Mouse (Mus musculus): Measurements from ENCODE around the gene Sult1a1. TPM values are rescaled to one million over a fixed set of nuclear protein-coding genes. Genes with fewer than 3 reads are reported as not detected.
"Not testable (repeated sequence)": the region's sequence is repeated elsewhere in the genome, so short reads cannot be mapped to it uniquely, and the experiment has no call there.

Gene Sult1a1
- polyA plus RNA-seq, 1 experiment from 2014 or later: 7.5 TPM

- no peak for ATAC-seq
- WGBS: 79% methylated on average over 2 of the region's 2 CpGs
- Histone ChIP-seq H3K4me1 (ENCODE audit: control insufficient read depth, insufficient read depth, low read length) (peaks cover 8% of the 10 kb centered on the region), H3K27ac (ENCODE audit: low read length) (no peak overlapping the region), H3K4me3 (ENCODE audit: low read length) (no peak overlapping the region), H3K27me3 (replicated peaks; ENCODE audit: control insufficient read depth, insufficient read depth, low read length) (no peaks in the 10 kb centered on the region), H3K9me3 (ENCODE audit: control insufficient read depth, low read length) (no peaks in the 10 kb centered on the region), H3K36me3 (ENCODE audit: control insufficient read depth, insufficient read depth, low read length) (no peaks in the 10 kb centered on the region), H3K9ac (ENCODE audit: low read depth, low read length) (no peak overlapping the region), H3K4me2 (ENCODE audit: low read depth, low read length) (no peak overlapping the region)
Observed at GRCm38 (mm10) chr7:126653991-126654390, 22.2 kb downstream of the Sult1a1 start.

- ATAC-seq: peak; percentile 88
- Histone ChIP-seq H3K4me3 (ENCODE audit: low read length) (no peak overlapping the region), H3K9ac (ENCODE audit: low read depth, low read length) (no peak overlapping the region), H3K27me3 (replicated peaks; ENCODE audit: control insufficient read depth, insufficient read depth, low read length) (no peaks in the 10 kb centered on the region), H3K9me3 (ENCODE audit: control insufficient read depth, low read length) (no peaks in the 10 kb centered on the region), H3K4me1 (ENCODE audit: control insufficient read depth, insufficient read depth, low read length) (peaks cover 8% of the 10 kb centered on the region), H3K4me2 (ENCODE audit: low read depth, low read length) (no peak overlapping the region), H3K27ac (ENCODE audit: low read length) (no peak overlapping the region), H3K36me3 (ENCODE audit: control insufficient read depth, insufficient read depth, low read length) (no peaks in the 10 kb centered on the region)
- WGBS: 36% methylated on average over 2 of the region's 2 CpGs
Observed at GRCm38 (mm10) chr7:126650852-126651251, 25.4 kb downstream of the Sult1a1 start.

GRCm38 (mm10) chr7:126649231-126650051 is 26.8 kb downstream of the Sult1a1 start, which contains the start of gene Sgf29:
Gene Sgf29 (plus strand): TSS chr7:126649309.
- H3K36me3 ChIP-seq (ENCODE audit: control insufficient read depth, insufficient read depth, low read length): no peaks in the 10 kb centered on the region
- H3K9ac ChIP-seq (ENCODE audit: low read depth, low read length): peak within 1 kb of the TSS; percentile 73
- H3K4me2 ChIP-seq (ENCODE audit: low read depth, low read length): peak within 1 kb of the TSS; percentile 79
- peak within 1 kb of the TSS; percentile 89 for H3K27ac ChIP-seq (ENCODE audit: low read length)
- H3K4me1 ChIP-seq (ENCODE audit: control insufficient read depth, insufficient read depth, low read length): peaks cover 8% of the 10 kb centered on the region
- H3K27me3 ChIP-seq (replicated peaks; ENCODE audit: control insufficient read depth, insufficient read depth, low read length): no peaks in the 10 kb centered on the region
- H3K4me3 ChIP-seq (ENCODE audit: low read length): peak within 1 kb of the TSS; percentile 60
- ATAC-seq: peak; percentile 96
- H3K9me3 ChIP-seq (ENCODE audit: control insufficient read depth, low read length): no peaks in the 10 kb centered on the region
- 1% methylated on average over 57 of the region's 57 CpGs for WGBS

DNA sequence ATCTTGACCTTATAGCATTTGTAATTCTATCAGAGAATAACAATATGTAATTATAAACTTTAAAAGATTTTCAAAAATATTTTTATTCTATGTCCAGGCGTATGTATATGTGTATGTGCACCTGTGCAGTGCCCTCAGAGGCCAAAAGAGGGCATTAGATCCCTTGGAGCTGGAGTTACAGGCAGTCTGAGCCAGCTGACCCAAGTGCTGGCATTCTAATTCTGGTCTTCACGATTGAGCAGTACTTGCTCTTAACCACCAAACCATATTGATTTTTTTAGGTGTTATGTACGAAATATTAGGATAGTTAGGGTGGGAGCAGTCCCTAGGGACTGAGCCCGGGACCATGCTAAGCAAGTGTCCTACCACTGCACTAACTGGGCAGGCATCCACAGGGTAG is 27.7 kb downstream of the Sult1a1 start:
- ATAC-seq: no peak
- Histone ChIP-seq H3K9me3 (ENCODE audit: control insufficient read depth, low read length) (no peaks in the 10 kb centered on the region), H3K36me3 (ENCODE audit: control insufficient read depth, insufficient read depth, low read length) (no peaks in the 10 kb centered on the region), H3K27me3 (replicated peaks; ENCODE audit: control insufficient read depth, insufficient read depth, low read length) (no peaks in the 10 kb centered on the region), H3K4me1 (ENCODE audit: control insufficient read depth, insufficient read depth, low read length) (peaks cover 8% of the 10 kb centered on the region), H3K4me2 (ENCODE audit: low read depth, low read length) (no peak overlapping the region), H3K9ac (ENCODE audit: low read depth, low read length) (no peak overlapping the region), H3K4me3 (ENCODE audit: low read length) (no peak overlapping the region), H3K27ac (ENCODE audit: low read length) (no peak overlapping the region)
- WGBS: 83% methylated on average over 4 of the region's 4 CpGs

- H3K9ac ChIP-seq (ENCODE audit: low read depth, low read length): no peak overlapping the region
- 69% methylated on average over 5 of the region's 5 CpGs for WGBS
- no peak for ATAC-seq
- H3K4me2 ChIP-seq (ENCODE audit: low read depth, low read length): no peak overlapping the region
- peaks cover 8% of the 10 kb centered on the region; the same call in 1 of the 2 replicates for H3K4me1 ChIP-seq (ENCODE audit: control insufficient read depth, insufficient read depth, low read length)
- H3K27me3 ChIP-seq (replicated peaks; ENCODE audit: control insufficient read depth, insufficient read depth, low read length): no peaks in the 10 kb centered on the region
- no peaks in the 10 kb centered on the region for H3K36me3 ChIP-seq (ENCODE audit: control insufficient read depth, insufficient read depth, low read length)
- no peak overlapping the region for H3K27ac ChIP-seq (ENCODE audit: low read length)
- H3K9me3 ChIP-seq (ENCODE audit: control insufficient read depth, low read length): no peaks in the 10 kb centered on the region
- no peak overlapping the region for H3K4me3 ChIP-seq (ENCODE audit: low read length)
Observed at GRCm38 (mm10) chr7:126645708-126646107, 30.5 kb downstream of the Sult1a1 start.

GRCm38 (mm10) chr7:126644914-126645313 is 31.3 kb downstream of the Sult1a1 start:
- Histone ChIP-seq H3K27me3 (replicated peaks; ENCODE audit: control insufficient read depth, insufficient read depth, low read length) (no peaks in the 10 kb centered on the region), H3K9ac (ENCODE audit: low read depth, low read length) (no peak overlapping the region), H3K9me3 (ENCODE audit: control insufficient read depth, low read length) (no peaks in the 10 kb centered on the region), H3K4me2 (ENCODE audit: low read depth, low read length) (no peak overlapping the region), H3K4me1 (ENCODE audit: control insufficient read depth, insufficient read depth, low read length) (0 out of 2 replicates have a peak, but pooled peaks cover 2% of the 10 kb centered on the region), H3K36me3 (ENCODE audit: control insufficient read depth, insufficient read depth, low read length) (no peaks in the 10 kb centered on the region), H3K27ac (ENCODE audit: low read length) (no peak overlapping the region), H3K4me3 (ENCODE audit: low read length) (no peak overlapping the region)
- ATAC-seq: no peak

- Histone ChIP-seq H3K4me3 (ENCODE audit: low read length) (no peak overlapping the region), H3K4me2 (ENCODE audit: low read depth, low read length) (no peak overlapping the region), H3K4me1 (ENCODE audit: control insufficient read depth, insufficient read depth, low read length) (no peaks in the 10 kb centered on the region), H3K27ac (ENCODE audit: low read length) (no peak overlapping the region), H3K9ac (ENCODE audit: low read depth, low read length) (no peak overlapping the region), H3K9me3 (ENCODE audit: control insufficient read depth, low read length) (no peaks in the 10 kb centered on the region), H3K27me3 (replicated peaks; ENCODE audit: control insufficient read depth, insufficient read depth, low read length) (no peaks in the 10 kb centered on the region), H3K36me3 (ENCODE audit: control insufficient read depth, insufficient read depth, low read length) (no peaks in the 10 kb centered on the region)
- ATAC-seq: no peak
- WGBS: 72% methylated on average over 3 of the region's 3 CpGs
Observed at GRCm38 (mm10) chr7:126644345-126644744, 31.9 kb downstream of the Sult1a1 start.

GRCm38 (mm10) chr7:126643244-126643617 is 33.0 kb downstream of the Sult1a1 start:
- 0 out of 2 replicates have a peak, but pooled peaks have one; percentile 21 for ATAC-seq
- H3K4me3 ChIP-seq (ENCODE audit: low read length); H3K9me3 ChIP-seq (ENCODE audit: control insufficient read depth, low read length); H3K27me3 ChIP-seq (replicated peaks; ENCODE audit: control insufficient read depth, insufficient read depth, low read length); H3K4me2 ChIP-seq (ENCODE audit: low read depth, low read length); H3K36me3 ChIP-seq (ENCODE audit: control insufficient read depth, insufficient read depth, low read length); H3K4me1 ChIP-seq (ENCODE audit: control insufficient read depth, insufficient read depth, low read length); H3K27ac ChIP-seq (ENCODE audit: low read length); H3K9ac ChIP-seq (ENCODE audit: low read depth, low read length): not testable (repeated sequence)
- 60% methylated on average over 3 of the region's 3 CpGs for WGBS

DNA sequence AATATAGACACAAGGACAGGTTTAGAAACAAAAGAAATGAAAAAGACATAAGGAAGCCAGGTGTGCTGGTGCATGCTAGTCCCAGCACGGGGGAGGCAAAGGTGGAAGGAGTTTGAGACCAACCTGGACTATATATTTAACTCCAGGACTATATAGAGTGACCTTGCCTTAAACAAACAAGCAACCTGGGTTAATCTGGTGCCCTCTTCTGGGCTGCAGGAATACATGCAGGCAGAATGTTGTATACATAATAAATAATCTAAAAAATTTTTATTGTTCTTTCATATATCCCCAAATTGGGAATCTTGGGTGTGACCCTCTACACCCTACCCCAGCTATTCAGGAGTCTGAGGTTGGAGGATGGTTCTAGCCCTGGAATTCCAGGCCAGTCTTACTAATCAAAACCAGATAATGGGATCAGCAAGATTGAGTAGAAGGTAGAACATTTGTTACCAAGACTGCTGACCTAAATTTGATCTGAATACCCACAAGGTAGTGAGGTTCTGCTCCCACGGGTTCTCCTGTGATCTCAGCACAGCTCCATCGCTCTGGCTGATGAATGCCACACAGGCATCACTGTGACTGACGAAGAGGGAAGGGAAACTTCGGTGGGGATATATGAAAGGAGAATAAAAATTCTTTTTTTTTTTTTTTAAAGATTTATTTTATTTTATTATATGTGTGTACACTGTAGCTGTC is 33.5 kb downstream of the Sult1a1 start:
- no peak overlapping the region for H3K4me3 ChIP-seq (ENCODE audit: low read length)
- no peaks in the 10 kb centered on the region for H3K36me3 ChIP-seq (ENCODE audit: control insufficient read depth, insufficient read depth, low read length)
- H3K4me1 ChIP-seq (ENCODE audit: control insufficient read depth, insufficient read depth, low read length): no peaks in the 10 kb centered on the region
- no peak overlapping the region for H3K9ac ChIP-seq (ENCODE audit: low read depth, low read length)
- no peaks in the 10 kb centered on the region for H3K9me3 ChIP-seq (ENCODE audit: control insufficient read depth, low read length)
- no peak overlapping the region for H3K4me2 ChIP-seq (ENCODE audit: low read depth, low read length)
- no peak overlapping the region for H3K27ac ChIP-seq (ENCODE audit: low read length)
- no peaks in the 10 kb centered on the region for H3K27me3 ChIP-seq (replicated peaks; ENCODE audit: control insufficient read depth, insufficient read depth, low read length)
- ATAC-seq: no peak
- 73% methylated on average over 5 of the region's 5 CpGs for WGBS

Measured in intestine, embryonic 16.5 days (tissue).